Mouse (Mus musculus): Measurements from ENCODE around the gene Tcea3.

DNA sequence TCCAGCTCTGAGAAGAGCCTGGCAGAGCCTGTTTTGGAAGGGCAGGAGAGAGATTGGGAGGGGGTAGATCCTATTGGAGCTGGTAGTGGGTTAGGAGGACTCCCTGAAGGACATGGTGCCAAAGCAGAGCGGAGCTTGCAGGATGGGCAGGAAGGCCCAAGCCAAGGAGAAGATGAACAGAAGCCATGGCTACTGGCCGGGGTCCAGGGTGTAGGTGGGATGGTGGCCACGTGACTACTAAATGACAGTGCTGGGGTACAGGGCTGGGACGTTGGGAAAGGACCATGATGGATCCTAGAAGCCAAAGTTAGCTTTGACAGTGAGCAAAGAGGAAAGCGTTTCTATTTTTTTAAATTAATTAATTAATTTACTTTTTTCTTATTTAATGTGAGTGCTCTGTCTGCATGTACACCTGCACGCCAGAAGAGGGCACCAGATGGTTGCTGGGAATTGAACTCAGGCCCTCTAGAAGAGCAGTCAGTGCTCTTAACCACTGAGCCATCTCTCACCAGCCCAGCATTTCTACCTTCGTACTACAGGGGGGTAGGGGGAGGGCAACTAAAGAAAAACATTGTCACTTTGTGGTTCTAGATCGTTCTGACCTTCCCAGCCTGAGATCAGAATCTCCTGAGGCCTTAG is 5.3 kb upstream of the Tcea3 start:
- TF ChIP-seq POLR2A (IDR thresholded peaks at IDR 0.05; ENCODE audit: insufficient read depth, low read length): no peak
- TF ChIP-seq CTCF (IDR thresholded peaks at IDR 0.05; ENCODE audit: low read depth, low read length): peak; percentile 38
